Mouse (Mus musculus): ENCODE measurements around the gene Dcaf1. TPM values are rescaled to one million over a fixed set of nuclear protein-coding genes. Genes with fewer than 3 reads are reported as not detected.

Dcaf1 gene
- polyA plus RNA-seq, 2 experiments: 10.5 to 11.9 TPM

DNA sequence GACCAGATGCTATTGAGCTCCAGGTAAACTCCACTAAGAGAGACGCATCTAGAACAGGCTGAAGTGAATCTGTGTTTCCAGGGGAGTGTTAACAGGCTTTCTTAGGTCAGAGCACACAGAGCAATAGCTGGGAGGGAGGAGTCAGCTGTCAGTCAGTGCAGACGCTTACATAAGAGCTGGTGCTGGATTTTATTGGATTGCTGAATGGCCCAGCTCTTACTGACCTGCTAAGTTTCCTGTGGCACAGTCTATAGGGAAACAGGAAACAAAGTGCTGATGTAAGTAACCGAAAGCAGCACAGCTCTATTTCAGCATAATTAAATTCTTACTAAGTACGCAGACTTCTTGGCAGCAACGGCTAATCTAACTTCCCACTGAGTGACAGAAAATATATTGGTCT lies 87.0 kb downstream of the Dcaf1 start:
- WGBS (ENCODE audit: insufficient replicate concordance): 28% methylated on average over 5 of the region's 5 CpGs

DNA sequence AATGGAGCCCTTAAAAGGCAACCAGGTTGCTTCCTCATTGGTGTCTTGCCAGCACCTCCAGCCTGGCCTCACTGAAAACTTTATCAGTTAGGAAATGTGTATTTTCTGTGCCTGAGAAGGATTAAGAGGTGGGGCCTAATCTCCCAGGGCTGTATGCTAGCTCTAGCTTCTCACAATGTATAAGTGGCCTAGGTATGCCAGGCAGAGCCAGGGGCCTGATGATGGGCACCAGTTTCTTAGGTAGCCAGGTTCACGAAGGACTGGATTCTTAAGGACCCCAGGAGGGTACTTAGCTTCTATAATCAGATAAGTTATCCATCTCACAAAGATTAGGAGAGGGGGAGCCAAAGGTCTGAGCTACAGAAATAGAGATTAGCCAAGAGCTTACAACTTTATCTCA lies 90.0 kb downstream of the Dcaf1 start:
- Histone ChIP-seq H3K9me3 (ENCODE audit: control insufficient read depth, low read length) (no peaks in the 10 kb centered on the region), H3K4me2 (ENCODE audit: low read depth) (no peak overlapping the region), H3K4me3 (ENCODE audit: insufficient read depth in 1 of 2, low read depth in 2 of 2, low read length in 2 of 2) (no peak overlapping the region), H3K36me3 (replicated peaks; ENCODE audit: control insufficient read depth, insufficient read depth, low read depth) (no peaks in the 10 kb centered on the region), H3K27me3 (ENCODE audit: control insufficient read depth, insufficient read depth, low read length) (no peaks in the 10 kb centered on the region), H3K9ac (replicated peaks) (no peak overlapping the region), H3K4me1 (replicated peaks; ENCODE audit: control insufficient read depth in 2 of 2, insufficient read depth in 2 of 2, low read length in 1 of 2) (no peaks in the 10 kb centered on the region), H3K27ac (no peak overlapping the region)
- ATAC-seq (ENCODE audit: insufficient read depth) (no peak), DNase-seq (ENCODE audit: low read depth in 3 of 3, low spot score in 3 of 3) (no peak)
- no peak for TF ChIP-seq CTCF (IDR thresholded peaks at IDR 0.05; ENCODE audit: low read depth)
- WGBS (ENCODE audit: insufficient replicate concordance): 27% methylated on average over 1 of the region's 1 CpGs

More for the DNA sequence above, 87.0 kb downstream of the Dcaf1 start:
- Histone ChIP-seq H3K27me3 (ENCODE audit: control insufficient read depth, insufficient read depth, low read length) (no peaks in the 10 kb centered on the region), H3K4me2 (ENCODE audit: low read depth) (no peak overlapping the region), H3K4me3 (ENCODE audit: insufficient read depth in 1 of 2, low read depth in 2 of 2, low read length in 2 of 2) (no peak overlapping the region), H3K9ac (replicated peaks) (no peak overlapping the region), H3K36me3 (replicated peaks; ENCODE audit: control insufficient read depth, insufficient read depth, low read depth) (no peaks in the 10 kb centered on the region), H3K9me3 (ENCODE audit: control insufficient read depth, low read length) (no peaks in the 10 kb centered on the region), H3K4me1 (replicated peaks; ENCODE audit: control insufficient read depth in 2 of 2, insufficient read depth in 2 of 2, low read length in 1 of 2) (no peaks in the 10 kb centered on the region), H3K27ac (no peak overlapping the region)
- DNase-seq (ENCODE audit: low read depth in 3 of 3, low spot score in 3 of 3) (no peak), ATAC-seq (ENCODE audit: insufficient read depth) (0 out of 2 replicates have a peak, but pooled peaks have one; percentile 37)
- no peak for TF ChIP-seq CTCF (IDR thresholded peaks at IDR 0.05; ENCODE audit: low read depth)
- no peak for TF ChIP-seq EP300 (IDR thresholded peaks at IDR 0.05; ENCODE audit: low read depth)

DNA sequence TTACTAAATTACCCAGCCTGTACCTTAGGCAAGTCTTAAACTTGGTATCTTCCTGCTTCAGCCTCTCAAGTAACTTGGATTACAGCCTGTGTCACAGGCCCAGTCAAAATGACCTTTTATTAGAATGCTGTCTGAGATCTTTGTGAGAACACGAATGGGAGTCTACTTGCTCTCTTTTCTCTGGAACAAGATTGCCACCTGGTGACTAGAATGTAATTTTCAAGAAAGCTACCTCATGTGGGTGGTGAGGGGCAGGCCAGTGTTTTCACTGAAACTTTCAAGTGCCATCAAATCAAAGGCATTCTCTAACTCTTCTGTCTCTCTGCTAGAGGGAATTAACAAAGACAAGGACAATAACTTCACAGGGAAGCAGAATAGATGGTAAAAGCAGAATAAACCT lies 92.1 kb downstream of the Dcaf1 start:
- Histone ChIP-seq H3K4me2 (ENCODE audit: low read depth) (no peak overlapping the region), H3K9me3 (ENCODE audit: control insufficient read depth, low read length) (no peaks in the 10 kb centered on the region), H3K9ac (replicated peaks) (no peak overlapping the region), H3K4me1 (replicated peaks; ENCODE audit: control insufficient read depth in 2 of 2, insufficient read depth in 2 of 2, low read length in 1 of 2) (no peaks in the 10 kb centered on the region), H3K27ac (no peak overlapping the region), H3K27me3 (ENCODE audit: control insufficient read depth, insufficient read depth, low read length) (no peaks in the 10 kb centered on the region), H3K4me3 (ENCODE audit: insufficient read depth in 1 of 2, low read depth in 2 of 2, low read length in 2 of 2) (no peak overlapping the region), H3K36me3 (replicated peaks; ENCODE audit: control insufficient read depth, insufficient read depth, low read depth) (no peaks in the 10 kb centered on the region)
- peak; percentile 27; the same call in 1 of the 2 replicates for TF ChIP-seq CTCF (IDR thresholded peaks at IDR 0.05; ENCODE audit: low read depth)
- no peak for TF ChIP-seq EP300 (IDR thresholded peaks at IDR 0.05; ENCODE audit: low read depth)
- DNase-seq (ENCODE audit: low read depth in 3 of 3, low spot score in 3 of 3) (no peak), ATAC-seq (ENCODE audit: insufficient read depth) (no peak)
- WGBS (ENCODE audit: insufficient replicate concordance): 9% methylated on average over 1 of the region's 1 CpGs

DNA sequence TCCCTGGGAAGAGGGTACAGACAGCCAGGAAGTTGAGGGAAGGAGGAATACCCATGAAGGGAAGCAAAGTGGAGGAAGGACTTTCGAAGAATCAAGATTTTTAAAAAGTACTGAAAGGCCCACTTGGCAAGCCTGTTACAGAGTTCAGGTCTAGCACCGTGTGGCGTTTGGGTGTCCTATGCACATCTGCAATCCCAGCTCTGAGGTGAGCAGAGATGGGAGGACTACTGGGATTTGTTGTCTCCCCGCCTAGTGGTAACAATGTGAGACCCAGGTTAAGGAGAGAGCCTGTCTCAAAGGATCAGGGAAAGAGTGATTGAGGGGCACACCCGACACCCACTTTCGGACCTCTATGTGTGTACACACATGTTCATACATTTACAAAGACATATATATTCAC lies 93.2 kb downstream of the Dcaf1 start:
- Histone ChIP-seq H3K4me2 (ENCODE audit: low read depth) (no peak overlapping the region), H3K27ac (no peak overlapping the region), H3K27me3 (ENCODE audit: control insufficient read depth, insufficient read depth, low read length) (no peaks in the 10 kb centered on the region), H3K4me1 (replicated peaks; ENCODE audit: control insufficient read depth in 2 of 2, insufficient read depth in 2 of 2, low read length in 1 of 2) (no peaks in the 10 kb centered on the region), H3K9me3 (ENCODE audit: control insufficient read depth, low read length) (no peaks in the 10 kb centered on the region), H3K36me3 (replicated peaks; ENCODE audit: control insufficient read depth, insufficient read depth, low read depth) (no peaks in the 10 kb centered on the region), H3K4me3 (ENCODE audit: insufficient read depth in 1 of 2, low read depth in 2 of 2, low read length in 2 of 2) (no peak overlapping the region), H3K9ac (replicated peaks) (no peak overlapping the region)
- ATAC-seq (ENCODE audit: insufficient read depth) (no peak), DNase-seq (ENCODE audit: low read depth in 3 of 3, low spot score in 3 of 3) (no peak)
- 66% methylated on average over 6 of the region's 6 CpGs for WGBS (ENCODE audit: insufficient replicate concordance)
- no peak for TF ChIP-seq EP300 (IDR thresholded peaks at IDR 0.05; ENCODE audit: low read depth)
- TF ChIP-seq CTCF (IDR thresholded peaks at IDR 0.05; ENCODE audit: low read depth): no peak

Other genes with a start within 250 kb of the Dcaf1 start
- gene Iqcf6, start 195.3 kb upstream of the Dcaf1 start, polyA plus RNA-seq (2012; rRNA removed): not detected in 2 replicates
- gene Iqcf6, start 195.3 kb upstream of the Dcaf1 start, polyA plus RNA-seq (2014; fragmentation: Nextera tagmentation; extraction: Ambion mirVana): not detected in 2 replicates
- gene Grm2, start 165.8 kb upstream of the Dcaf1 start, polyA plus RNA-seq (2012; rRNA removed): 0.02 TPM in 1 of 2 replicates, not detected in the other
- gene Grm2, start 165.8 kb upstream of the Dcaf1 start, polyA plus RNA-seq (2014; fragmentation: Nextera tagmentation; extraction: Ambion mirVana): not detected in 2 replicates
- gene Tex264, start 135.9 kb upstream of the Dcaf1 start, polyA plus RNA-seq (2012; rRNA removed): 9.4 and 11.3 TPM in 2 replicates
- 11.5 and 12.1 TPM in 2 replicates for gene Tex264, start 135.9 kb upstream of the Dcaf1 start, polyA plus RNA-seq (2014; fragmentation: Nextera tagmentation; extraction: Ambion mirVana)
- gene Rad54l2, start 32.7 kb upstream of the Dcaf1 start, polyA plus RNA-seq (2012; rRNA removed): 2.4 and 3.7 TPM in 2 replicates
- 0.96 and 1.3 TPM in 2 replicates for gene Rad54l2, start 32.7 kb upstream of the Dcaf1 start, polyA plus RNA-seq (2014; fragmentation: Nextera tagmentation; extraction: Ambion mirVana)
- 4.4 and 5.0 TPM in 2 replicates for gene Rbm15b, start 65.6 kb downstream of the Dcaf1 start, polyA plus RNA-seq (2012; rRNA removed)
- gene Rbm15b, start 65.6 kb downstream of the Dcaf1 start, polyA plus RNA-seq (2014; fragmentation: Nextera tagmentation; extraction: Ambion mirVana): 4.7 and 5.2 TPM in 2 replicates
- 13.4 and 52.1 TPM in 2 replicates for gene Manf, start 70.1 kb downstream of the Dcaf1 start, polyA plus RNA-seq (2012; rRNA removed)
- gene Manf, start 70.1 kb downstream of the Dcaf1 start, polyA plus RNA-seq (2014; fragmentation: Nextera tagmentation; extraction: Ambion mirVana): 135 and 159 TPM in 2 replicates

All from liver, embryonic 14.5 days (tissue).